8 mouse cellular contexts compared by ENCODE assay signal in the genomic region with DNA sequence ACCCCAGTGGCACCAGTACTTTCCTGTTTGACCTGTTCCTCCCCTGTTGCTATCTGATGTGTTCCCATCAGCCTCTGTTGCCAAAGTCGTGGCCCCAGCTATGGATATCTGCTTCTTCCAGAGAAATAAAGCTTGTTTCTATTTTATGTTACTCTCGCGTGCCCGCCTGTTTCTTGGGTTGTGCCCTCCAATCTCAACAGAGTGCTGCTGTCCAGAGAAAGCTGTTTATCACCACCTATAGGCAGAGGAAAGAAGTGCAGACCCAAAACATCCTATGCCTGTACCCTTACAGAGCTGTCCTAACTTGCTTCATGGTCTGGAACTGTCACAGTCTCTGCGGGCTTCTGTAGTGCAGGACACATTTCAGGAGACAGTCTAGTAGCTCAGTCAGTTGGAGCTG. TPM values are rescaled to one million over a fixed set of nuclear protein-coding genes. Genes with fewer than 3 reads are reported as not detected.
DNase-seq lines count a peak whose midpoint lies in the region; ATAC-seq lines count a peak whose summit lies in the region.

No protein-coding gene starts in this region.

- H3K4me3 ChIP-seq in forebrain, embryonic 14.5 days (ENCODE audit: low read depth, low read length), result no peak overlapping the region
- H3K4me3 ChIP-seq in limb, embryonic 15.5 days, result no peak overlapping the region

- no peaks in the 10 kb centered on the region for H3K9me3 ChIP-seq in forebrain, embryonic 14.5 days (replicated peaks; ENCODE audit: control insufficient read depth, low read length)
- no peaks in the 10 kb centered on the region for H3K9me3 ChIP-seq in limb, embryonic 15.5 days

- H3K27me3 ChIP-seq in forebrain, embryonic 14.5 days (replicated peaks; ENCODE audit: control insufficient read depth, insufficient read depth, low read length), result no peaks in the 10 kb centered on the region
- H3K27me3 ChIP-seq in limb, embryonic 15.5 days, result no peaks in the 10 kb centered on the region

- no peaks in the 10 kb centered on the region for H3K4me1 ChIP-seq in forebrain, embryonic 14.5 days (ENCODE audit: control insufficient read depth, insufficient read depth, low read length)
- H3K4me1 ChIP-seq in limb, embryonic 15.5 days, result no peaks in the 10 kb centered on the region

- H3K27ac ChIP-seq in forebrain, embryonic 14.5 days (ENCODE audit: low read depth, low read length), result no peak overlapping the region
- H3K27ac ChIP-seq in limb, embryonic 15.5 days, result no peak overlapping the region

- DNase-seq in frontal cortex, postnatal 25 days (ENCODE audit: low spot score in 2 of 2), result no peak
- DNase-seq in 3T3-L1 (ENCODE audit: low read depth, low spot score), result peak; percentile 83
- DNase-seq in ZHBTc4 (ENCODE audit: low read depth, low spot score), result peak; percentile 81
- peak; percentile 72 for DNase-seq in forebrain, embryonic 14.5 days (ENCODE audit: low spot score)
- no peak for DNase-seq in urinary bladder, postnatal 4 days (ENCODE audit: low spot score in 2 of 2)

- no peak overlapping the region for H3K9ac ChIP-seq in forebrain, embryonic 14.5 days (ENCODE audit: low read length)
- 0 out of 2 replicates have a peak overlapping the region, but pooled peaks have one; percentile 4 for H3K9ac ChIP-seq in limb, embryonic 15.5 days

- H3K4me2 ChIP-seq in forebrain, embryonic 14.5 days (ENCODE audit: low read length), result no peak overlapping the region
- H3K4me2 ChIP-seq in limb, embryonic 15.5 days, result no peak overlapping the region

- ATAC-seq in frontal cortex, adult (ENCODE audit: low TSS enrichment), result peak; percentile 69
- peak; percentile 63; the same call in 1 of the 2 replicates for ATAC-seq in forebrain, embryonic 14.5 days
- ATAC-seq in limb, embryonic 15.5 days (ENCODE audit: insufficient number of reproducible peaks, low FRiP score, low TSS enrichment, low read depth), result no peak
- peak; percentile 42; the same call in 1 of the 2 replicates for ATAC-seq in neutrophil, adult 5-6 weeks (ENCODE audit: extremely low read depth, insufficient number of reproducible peaks, low FRiP score, poor library complexity, severe bottlenecking)

- WGBS in forebrain, embryonic 14.5 days, result 64% methylated on average over 5 of the region's 5 CpGs
- WGBS in limb, embryonic 15.5 days, result 55% methylated on average over 5 of the region's 5 CpGs

- peaks cover 41% of the 10 kb centered on the region for H3K36me3 ChIP-seq in forebrain, embryonic 14.5 days (ENCODE audit: control insufficient read depth, insufficient read depth, low read length)
- H3K36me3 ChIP-seq in limb, embryonic 15.5 days, result peaks cover 45% of the 10 kb centered on the region

RNA-seq across cellular contexts. Expression of a gene that starts 39.7 kb away (rescaled TPM):
- 11.2 and 13.1 TPM in 2 replicates for polyA plus RNA-seq in forebrain, embryonic 14.5 days (2014; fragmentation: Nextera tagmentation; extraction: Ambion mirVana)
- polyA plus RNA-seq in limb, embryonic 15.5 days (2015; fragmentation: Nextera tagmentation; extraction: Ambion mirVana), result 13.9 and 14.5 TPM in 2 replicates
- 26.4 and 29.8 TPM in 2 replicates for total RNA-seq in neutrophil, adult 5-6 weeks (2017)

RNA-seq across cellular contexts. Expression of a gene that starts 52.3 kb away (rescaled TPM):
- polyA plus RNA-seq in forebrain, embryonic 14.5 days (2014; fragmentation: Nextera tagmentation; extraction: Ambion mirVana), result not detected in 2 replicates
- polyA plus RNA-seq in limb, embryonic 15.5 days (2015; fragmentation: Nextera tagmentation; extraction: Ambion mirVana), result not detected in 2 replicates
- total RNA-seq in neutrophil, adult 5-6 weeks (2017), result 11.8 and 14.4 TPM in 2 replicates

Comparison
In these comparisons a context has a peak if more than half of its experiments do, and no peak if none do; other contexts are left out.
1. DNase-seq: peak in 3T3-L1 (single experiment), ZHBTc4 (single experiment) and forebrain, embryonic 14.5 days (single experiment); none in frontal cortex, postnatal 25 days (0 of 2) and urinary bladder, postnatal 4 days (0 of 2).